Mouse (Mus musculus) gastrocnemius, postnatal 36 days (tissue): ENCODE measurements at regions not wholly inside any gene's neighbourhood (a gene's known extent, or its start where the extent isn't known, plus 50 kb on each side); places are given as distances from the start of the nearest gene placed in this dataset.
A peak's percentile ranks its signal among the peaks of the same experiment; 100 is the strongest.

ENCODE experiments used
- DNase-seq, 2 experiments: peaks; one replicate each; pipeline ENCODE4 v3.0.0; 2022
- intact Hi-C: fragments of 180-260 bp; cut with DNase I; formaldehyde crosslinking; loops from one replicate; pipeline ENCODE4 v1.15.1; 2025

DNA sequence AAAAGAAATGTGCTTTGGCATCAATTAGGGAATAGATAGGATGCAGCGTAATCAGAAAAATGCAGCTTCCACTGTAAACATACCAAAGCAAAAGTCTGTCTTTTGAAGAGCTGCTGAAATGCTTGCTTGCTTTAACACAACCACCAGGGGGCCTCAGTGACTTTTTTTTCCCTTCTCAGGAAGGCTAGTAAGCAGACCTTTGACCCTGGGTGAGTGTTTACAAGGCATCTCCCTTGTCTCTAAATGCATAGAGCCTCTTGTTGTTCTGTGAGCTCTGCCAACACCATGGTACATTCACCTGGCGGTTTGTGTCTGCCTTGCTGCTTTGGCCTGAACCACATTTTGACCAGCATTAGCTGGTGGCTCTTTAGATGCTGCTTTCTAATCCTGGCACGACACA is 191.9 kb upstream of the C9orf72 start:
- DNase-seq = no peak
- intact Hi-C loops = no loop called here

- no peak for DNase-seq
- intact Hi-C loops = no loop called here
Measured at GRCm38 (mm10) chr4:35413488-35413887, 187.5 kb upstream of the C9orf72 start.

GRCm38 (mm10) chr4:35405301-35406006 is 179.5 kb upstream of the C9orf72 start:
- no peak for DNase-seq
- intact Hi-C loops = no loop called here

DNA sequence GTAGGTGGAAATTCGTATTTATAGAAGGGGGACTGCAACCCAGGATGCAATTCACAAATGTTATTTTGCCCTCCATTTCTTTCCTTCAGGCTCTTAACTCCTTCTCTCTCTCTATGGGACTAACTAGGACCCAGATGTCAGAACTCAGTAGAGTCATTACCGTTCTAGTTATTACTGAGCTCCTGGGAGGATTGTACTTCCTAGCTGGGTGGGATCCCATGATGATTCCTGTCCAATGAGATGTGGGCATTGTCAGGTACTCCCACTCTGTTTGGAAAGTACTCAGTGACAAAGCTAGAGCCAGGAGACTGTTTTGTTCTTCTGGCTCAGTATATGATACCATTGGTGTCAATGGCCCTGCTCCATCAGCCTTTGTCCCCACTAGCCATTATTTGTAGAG is 178.1 kb upstream of the C9orf72 start:
- DNase-seq = no peak
- intact Hi-C loops = no loop called here

DNA sequence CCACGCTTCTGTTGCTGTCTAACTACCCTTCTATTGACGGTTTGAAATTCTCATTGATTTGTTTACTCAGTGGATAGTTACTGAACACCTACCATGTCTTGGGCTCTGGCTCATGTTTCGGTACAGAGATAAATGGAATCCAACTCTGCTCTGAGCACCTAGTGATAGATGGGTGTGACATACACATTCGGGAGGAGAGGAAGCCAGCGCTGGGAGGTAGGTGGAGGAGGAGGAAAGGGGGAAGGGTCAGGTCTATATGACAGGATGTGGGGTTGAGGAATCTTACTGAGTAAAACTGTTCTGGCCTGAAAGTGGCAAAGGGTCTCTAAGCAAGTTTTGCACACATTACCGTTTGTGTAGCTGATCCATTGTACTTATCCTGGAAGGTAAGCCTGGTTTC is 177.6 kb upstream of the C9orf72 start:
- intact Hi-C loops = no loop called here
- DNase-seq = no peak

GRCm38 (mm10) chr4:35402376-35403133 is 176.6 kb upstream of the C9orf72 start:
- DNase-seq = no peak
- intact Hi-C loops = no loop called here

- DNase-seq = no peak
- intact Hi-C loops = no loop called here
Measured at GRCm38 (mm10) chr4:35401783-35402182, 175.8 kb upstream of the C9orf72 start.

GRCm38 (mm10) chr4:35400511-35400910 is 174.5 kb upstream of the C9orf72 start:
- no peak for DNase-seq
- intact Hi-C loops = no loop called here

DNA sequence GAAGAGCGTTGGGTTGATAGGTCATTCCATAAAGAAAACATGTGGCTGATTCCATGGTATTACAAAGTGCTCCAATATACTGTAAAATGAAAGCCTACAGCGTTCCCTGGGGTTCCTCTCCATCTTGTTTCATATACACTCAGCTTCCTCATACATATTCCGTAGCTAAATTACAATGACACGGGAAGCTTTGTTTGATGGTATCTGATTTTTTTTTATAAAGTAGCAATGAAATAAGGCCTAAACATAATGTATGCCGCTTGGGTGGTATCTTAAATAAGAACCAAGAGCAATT is 169.6 kb upstream of the C9orf72 start:
- intact Hi-C loops = no loop called here
- no peak for DNase-seq

DNA sequence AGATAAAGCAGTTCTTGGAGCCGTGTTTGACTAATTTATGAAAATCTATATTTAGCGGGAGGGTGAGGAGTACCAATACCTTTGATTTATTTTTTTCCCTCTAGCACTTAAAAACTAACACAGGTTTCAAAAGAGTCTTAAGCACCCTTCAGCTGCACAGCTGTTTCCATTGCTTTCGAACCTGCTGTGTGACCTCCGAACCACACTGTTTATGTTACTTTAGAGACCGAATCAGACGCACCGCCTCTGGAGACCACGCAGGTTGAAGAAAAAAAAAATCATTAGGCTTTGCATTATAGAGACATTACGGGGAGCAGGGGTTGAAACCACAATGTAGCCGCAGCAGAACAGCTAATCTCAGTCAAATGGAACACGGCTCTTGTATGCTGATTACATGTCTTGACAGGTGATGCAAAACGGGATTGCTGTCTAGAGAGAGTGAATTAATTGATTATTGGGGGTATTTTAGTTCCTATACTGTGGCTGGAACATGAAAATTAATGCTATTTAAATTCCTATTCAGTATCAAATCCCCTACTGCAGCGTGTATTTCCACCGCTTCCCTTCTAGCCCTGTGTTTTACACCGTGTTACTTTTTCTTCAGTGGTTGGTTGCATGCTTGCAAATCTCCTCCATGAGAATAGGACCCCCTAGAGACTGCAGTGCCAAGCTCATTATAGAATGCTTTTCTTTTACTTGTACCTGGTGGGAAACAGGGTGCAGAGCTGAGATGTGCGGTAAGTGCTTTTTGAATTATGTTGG is 169.0 kb upstream of the C9orf72 start:
- intact Hi-C loops = no loop called here
- no peak for DNase-seq

DNA sequence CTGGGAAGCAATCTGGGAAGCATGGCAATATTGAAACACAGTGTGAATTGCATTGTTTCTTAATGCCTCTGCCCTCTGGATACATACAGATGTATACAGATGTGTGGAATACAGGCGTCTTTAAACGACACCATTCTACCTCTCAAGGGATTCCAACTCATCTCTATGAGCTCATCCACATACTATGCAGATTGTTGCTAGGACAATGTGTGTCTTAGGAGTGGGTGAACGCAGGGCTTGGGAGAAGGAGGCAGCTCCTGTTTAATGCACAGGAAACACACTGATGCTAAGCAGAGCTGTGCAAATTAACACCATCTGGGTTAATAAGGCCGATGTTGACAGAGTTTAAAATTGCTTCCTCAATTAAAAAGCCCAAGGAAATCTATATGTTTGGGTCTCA is 149.8 kb upstream of the C9orf72 start:
- intact Hi-C loops = no loop called here

GRCm38 (mm10) chr4:35373213-35373860 is 147.4 kb upstream of the C9orf72 start:
- intact Hi-C loops = no loop called here

More for the DNA sequence above, 149.8 kb upstream of the C9orf72 start:
- DNase-seq = no peak

GRCm38 (mm10) chr4:35372528-35373212 is 146.7 kb upstream of the C9orf72 start:
- intact Hi-C loops = no loop called here
- DNase-seq = peak; percentile 20 to 38

More at GRCm38 (mm10) chr4:35373213-35373860, 147.4 kb upstream of the C9orf72 start:
- no peak for DNase-seq

- DNase-seq = no peak
- intact Hi-C loops = no loop called here
Measured at GRCm38 (mm10) chr4:35364161-35364560, 138.2 kb upstream of the C9orf72 start.

GRCm38 (mm10) chr4:35362176-35362575 is 136.2 kb upstream of the C9orf72 start:
- no peak for DNase-seq
- intact Hi-C loops = no loop called here

DNA sequence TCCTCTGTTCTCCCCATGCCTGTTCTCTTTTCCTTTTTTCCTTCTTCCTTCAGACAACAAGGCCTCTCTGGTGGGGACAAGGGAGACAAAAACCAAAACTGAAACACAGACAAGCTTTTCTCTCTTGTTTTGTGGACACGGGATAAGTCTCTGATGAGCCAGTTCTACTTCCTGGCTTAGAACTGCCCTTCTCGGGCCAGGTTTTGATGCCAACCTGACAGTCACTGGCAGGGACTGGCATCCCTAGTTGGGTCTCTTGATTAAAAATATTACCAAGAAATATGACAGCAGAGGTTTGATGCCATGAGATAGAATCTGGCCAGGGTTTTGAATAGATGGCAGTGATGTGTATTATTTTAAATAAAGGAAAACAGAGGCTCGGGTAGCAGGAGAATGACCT is 133.4 kb upstream of the C9orf72 start:
- DNase-seq = no peak
- intact Hi-C loops = no loop called here

DNA sequence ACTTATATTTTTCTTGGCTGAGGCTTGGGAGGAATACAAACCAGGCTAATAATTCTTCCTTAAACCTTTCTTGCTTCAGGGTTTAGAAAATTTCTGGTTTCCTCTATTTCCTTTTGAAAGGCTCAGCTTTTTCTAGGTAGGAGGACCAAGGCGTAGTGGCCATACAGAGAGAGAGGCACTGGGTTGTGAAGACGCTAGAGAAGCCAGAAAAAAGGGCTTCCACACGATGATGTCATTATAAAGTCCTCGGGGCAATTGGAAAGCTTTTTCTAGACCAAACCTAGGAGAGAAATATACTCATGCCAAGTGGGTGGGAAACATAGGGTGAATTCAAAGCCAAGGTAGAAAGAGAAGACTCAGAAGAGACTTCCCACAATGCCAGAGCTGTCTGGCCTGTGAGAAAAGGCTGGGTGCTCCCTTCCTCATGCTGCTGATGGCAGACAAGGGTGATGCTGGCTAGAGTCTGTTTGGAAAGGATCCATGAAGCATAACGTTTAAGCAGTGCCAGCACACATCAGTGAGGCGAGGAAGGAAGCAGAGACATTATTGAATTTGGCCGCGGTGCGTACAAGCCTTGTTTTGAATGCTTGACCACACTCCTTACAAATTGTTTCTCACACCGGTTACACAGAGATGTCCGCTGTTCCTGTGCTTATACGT is 131.1 kb upstream of the C9orf72 start:
- intact Hi-C loops = no loop called here
- no peak for DNase-seq

DNA sequence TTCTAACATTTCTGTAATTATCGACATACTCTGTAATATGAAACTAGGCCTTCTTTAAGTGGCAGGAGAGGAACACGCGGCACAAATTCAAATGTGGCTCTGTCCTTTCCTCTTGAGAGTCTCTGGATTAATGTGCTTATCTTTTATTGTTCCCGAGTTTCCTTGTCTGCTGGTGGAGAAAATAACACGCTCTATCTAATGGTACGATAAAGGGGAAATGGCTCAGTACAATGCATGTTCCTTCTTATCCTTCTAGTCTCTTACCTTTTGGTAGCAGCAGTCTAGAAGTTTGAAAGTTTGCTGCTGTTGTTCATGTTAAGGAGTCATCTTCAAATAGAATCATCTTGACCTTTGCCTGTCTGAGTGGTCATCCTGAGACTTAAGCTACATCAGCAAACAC is 130.1 kb upstream of the C9orf72 start:
- DNase-seq = no peak
- intact Hi-C loops = no loop called here

- intact Hi-C loops = no loop called here
- DNase-seq = no peak
Measured at GRCm38 (mm10) chr4:35354046-35354445, 128.1 kb upstream of the C9orf72 start.

- intact Hi-C loops = no loop called here
- DNase-seq = no peak
Measured at GRCm38 (mm10) chr4:35352606-35353005, 126.6 kb upstream of the C9orf72 start.
